Mouse (Mus musculus) adrenal gland, adult (tissue): ENCODE data around the gene Foxl1.

ENCODE experiments used
- DNase-seq, 2 experiments: peaks; one replicate each; pipeline ENCODE4 v3.0.0; 2022 to 2023; ENCODE audit warnings: low spot score in 1 of 2; ENCODE audit not compliant: inconsistent age in 2 of 2

Gene Foxl1

DNA sequence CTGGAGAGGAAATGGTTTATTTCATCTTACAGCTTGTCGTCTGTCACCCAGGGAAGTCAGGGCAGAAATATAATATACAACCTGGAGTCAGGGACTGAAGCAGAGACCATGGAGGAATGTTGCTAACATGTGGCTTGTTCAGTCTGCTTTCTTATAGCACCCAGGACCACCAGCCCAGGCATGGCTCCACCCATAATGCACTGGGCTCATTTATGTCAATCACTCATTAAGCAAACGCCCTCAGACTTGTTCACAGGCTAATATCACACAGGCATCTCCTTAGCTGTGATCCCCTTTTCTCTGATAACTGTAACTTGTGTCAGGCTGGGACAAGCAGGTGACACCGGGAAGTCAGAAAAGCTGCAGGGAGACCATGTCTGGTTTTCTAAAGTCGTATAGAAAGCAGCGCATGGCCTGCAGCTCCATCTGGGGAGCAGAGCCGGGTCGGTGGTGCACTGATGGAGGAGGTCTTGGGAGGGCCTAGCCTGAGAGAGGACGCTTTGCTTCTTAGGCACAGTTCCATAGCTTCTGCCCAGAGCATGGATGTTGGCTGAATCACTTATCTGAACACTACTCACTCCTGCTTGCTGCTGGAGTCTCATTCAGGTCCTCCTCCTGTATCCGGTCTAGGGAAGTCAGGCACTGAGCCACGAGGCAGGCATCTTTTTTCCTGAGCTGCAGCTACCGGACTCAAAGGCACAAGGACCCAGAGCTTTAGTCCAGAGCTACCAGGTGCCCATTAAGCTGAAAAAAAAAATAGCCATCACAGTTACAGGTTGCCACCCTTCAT, 35.4 kb downstream of the Foxl1 start:
- DNase-seq: peak in 1 of 2 experiments; percentile 43

DNA sequence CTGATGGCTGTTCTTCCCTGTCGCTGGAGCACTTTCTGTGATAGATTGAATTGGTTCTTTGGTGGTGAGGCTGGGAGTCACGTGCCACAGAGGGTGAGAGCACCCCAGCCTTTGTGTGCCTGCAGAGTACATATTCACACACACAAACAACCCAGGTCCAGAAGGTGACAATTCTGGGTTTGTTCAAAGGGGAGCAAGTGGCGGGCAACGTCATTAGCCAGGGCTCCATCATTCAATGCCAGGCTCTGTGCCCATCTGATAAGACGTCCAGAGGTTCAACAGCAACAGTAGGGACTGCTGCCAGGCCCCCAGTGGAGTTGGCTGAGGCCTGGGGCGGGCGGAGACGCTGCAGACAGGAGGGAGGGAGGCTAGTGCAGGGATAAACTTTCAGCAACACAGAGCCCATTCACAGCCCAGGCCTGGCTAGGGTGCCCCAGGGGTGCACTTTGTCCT, 36.3 kb downstream of the Foxl1 start:
- peak; percentile 73 to 88 for DNase-seq

DNA sequence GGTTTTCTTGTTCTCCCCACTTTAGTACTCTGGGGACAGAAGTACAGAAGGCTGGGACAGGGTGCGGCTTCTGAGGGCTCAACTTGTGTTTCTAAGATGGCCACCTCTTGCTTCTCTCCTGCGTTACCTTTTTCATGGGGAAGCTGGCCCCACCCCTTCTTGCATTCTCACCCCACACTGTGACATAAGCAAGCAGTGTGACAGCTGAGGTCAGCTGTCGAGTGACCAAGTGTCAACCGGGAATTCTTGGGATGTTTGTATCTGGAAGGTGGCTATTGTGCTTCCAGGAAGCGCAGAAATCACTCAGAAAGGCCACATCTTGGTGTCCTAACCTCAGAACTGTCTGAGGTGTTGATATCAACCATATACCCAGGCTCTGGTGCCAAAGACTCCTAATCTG, 40.3 kb downstream of the Foxl1 start:
- no peak for DNase-seq

DNA sequence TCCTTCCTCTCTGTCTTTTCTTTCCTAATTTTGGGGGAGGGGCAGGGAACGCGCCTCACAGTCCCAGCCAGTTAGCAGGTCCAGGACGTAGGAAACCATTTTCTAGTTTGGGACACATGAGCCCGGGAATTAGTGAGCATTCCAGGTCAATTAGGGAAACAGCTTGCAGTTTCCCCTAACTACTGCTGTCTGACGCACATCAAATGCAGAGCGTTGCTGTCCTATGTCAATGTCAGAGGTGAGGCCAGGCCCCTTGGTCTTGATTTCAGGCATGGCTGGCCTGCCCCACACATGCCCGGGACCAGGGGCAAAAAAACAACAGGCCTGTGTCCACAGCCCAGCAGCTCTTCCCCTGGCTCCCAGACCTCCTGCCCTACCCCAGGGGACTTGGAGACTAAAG, 42.4 kb downstream of the Foxl1 start:
- no peak for DNase-seq

DNA sequence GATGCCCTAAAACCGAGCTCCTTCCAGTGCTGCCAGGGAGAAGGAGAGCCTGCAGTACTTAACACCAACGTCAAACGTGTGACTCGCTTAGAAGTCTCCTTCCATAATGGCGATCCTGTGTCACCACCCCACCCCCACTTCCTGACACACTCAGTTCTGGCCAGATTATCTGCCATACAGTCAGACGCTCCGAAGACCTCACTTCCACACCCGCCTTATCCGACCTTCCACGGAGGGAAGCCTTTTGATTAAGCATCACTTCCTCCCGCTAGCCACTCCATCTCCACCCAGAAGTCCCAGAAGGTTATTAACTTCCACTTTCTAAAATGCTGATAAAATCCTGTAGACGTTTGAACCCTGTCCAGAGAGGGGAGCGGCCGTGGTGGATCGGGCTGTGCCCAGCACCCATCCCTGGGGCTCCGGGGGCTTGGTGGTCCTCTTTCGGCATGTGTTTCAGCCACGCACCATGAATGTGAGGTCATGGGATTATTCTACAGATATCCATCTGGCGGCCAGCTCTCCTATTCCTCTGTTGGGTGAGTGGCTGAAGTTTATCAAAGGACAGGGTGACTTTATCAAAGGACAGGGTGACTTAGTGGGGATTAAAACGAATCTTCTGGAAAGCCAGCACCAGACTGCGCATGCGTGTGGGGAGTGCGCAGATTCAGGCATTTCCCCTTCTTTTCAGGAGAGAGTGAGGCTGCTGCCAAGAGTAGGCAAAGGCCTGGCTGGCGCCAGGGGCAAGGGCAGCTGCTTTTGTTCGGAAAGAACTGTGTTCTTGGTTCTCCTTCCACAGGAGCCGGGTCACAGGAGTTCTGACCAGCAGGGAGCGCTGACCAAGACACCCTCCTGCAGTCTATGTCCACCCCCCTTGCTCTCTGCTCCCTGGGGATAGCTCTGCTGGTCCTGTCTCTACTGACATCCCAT, 43.1 kb downstream of the Foxl1 start:
- DNase-seq: peak in 1 of 2 experiments; percentile 58

DNA sequence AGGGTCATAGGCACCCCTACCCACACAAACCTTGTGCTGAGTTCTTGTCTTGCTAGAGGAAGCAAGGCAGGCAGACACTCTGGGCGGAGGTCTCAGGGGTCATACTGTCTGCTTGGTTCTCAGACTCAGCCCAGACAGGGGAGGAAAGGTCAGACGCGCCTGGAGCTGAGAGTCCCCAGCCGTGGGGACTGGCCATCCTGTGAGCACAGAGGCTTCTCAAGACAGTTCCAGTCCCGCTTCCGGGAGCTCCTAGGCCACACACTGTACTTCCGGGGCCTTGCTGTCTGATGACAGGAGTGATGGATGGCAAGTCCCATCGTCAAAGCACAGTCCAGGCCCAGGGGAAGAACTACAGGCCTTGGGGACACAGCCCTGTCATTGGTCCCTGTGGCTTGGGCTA, 44.8 kb downstream of the Foxl1 start:
- no peak for DNase-seq

DNA sequence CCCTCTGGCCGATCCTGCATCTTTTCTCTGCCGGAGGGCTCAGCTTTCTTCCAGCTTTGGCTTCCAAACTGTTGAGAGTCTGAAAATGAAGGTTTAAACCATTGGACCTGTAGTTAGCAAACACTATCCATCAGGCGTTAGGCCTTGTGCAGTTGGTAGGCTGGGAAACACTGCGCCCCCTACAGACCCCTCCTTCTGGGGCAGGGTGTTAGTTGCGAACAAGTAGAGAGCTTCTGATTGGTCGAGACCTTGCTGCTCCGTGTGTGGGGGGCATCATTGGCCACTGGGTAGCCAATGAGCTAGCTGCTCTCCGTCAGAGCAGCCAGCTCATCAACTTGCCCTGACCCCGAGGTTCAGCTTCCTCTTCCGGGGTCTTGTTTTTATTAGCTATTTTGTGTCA, 46.4 kb downstream of the Foxl1 start:
- no peak for DNase-seq

DNA sequence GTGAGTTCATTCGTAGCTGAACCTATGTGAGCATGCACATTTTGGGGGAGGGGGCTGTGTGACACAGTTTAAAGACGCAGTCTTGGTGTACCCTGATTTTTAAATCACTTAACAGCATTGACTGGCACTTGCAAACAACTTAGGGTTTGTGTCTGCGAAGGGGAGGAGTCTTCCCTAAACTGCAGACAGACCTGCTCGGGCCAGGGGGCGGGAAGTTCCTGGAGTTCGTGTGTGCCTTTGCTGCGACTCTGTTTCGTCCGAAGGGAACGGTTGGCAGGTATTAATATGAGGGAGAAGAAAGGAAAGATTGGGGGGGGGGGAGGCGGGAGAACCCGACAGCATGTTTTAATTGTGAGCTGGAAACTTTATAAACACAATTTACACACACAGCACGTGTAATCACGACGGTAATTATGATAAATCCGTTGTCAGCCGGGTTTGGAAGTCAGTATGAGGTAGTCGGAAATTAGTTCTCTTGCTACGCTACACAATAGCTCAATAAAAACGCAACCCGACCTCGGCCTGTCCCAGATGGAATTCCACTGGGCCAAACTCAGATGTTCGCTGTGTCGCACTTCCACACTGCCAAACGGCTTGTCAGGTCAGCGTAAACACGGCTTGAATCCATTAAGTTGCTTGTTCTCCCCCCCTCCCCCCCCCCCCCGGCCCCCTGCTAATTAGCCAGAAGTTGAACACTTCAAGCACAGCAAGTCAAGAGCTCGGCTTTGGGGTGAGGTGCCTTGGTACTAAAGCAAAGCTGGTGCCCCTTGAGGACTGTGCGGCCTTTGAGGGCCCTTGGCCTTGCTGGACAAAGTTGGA, 47.2 kb downstream of the Foxl1 start:
- DNase-seq: no peak

DNA sequence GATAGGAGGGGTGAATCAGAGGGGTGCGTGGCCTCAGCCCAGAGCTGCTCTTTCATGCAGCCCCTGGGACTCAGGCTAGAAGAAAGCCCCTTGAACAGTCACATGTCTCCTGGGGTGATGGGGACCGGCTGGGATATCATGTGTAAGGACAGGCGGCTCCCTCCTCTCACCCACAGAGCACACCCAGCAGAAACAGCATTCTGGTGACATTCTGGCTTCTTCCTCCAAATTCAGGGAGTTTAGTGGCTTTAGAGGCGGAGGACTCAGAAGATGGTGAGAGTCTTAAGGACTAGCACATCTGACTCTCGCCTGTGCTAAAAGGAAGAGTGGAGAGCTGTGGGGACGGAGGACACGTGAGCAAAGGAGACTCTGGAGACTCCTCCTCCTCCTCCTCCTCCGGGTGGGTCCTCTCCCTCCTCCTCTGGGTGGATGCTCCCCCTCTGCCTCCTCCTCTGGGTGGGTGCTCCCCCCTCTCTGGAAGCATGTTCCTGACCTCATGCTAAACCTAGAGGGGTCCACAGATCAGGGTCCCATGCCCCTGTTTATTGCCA, 47.9 kb downstream of the Foxl1 start:
- no peak for DNase-seq

DNA sequence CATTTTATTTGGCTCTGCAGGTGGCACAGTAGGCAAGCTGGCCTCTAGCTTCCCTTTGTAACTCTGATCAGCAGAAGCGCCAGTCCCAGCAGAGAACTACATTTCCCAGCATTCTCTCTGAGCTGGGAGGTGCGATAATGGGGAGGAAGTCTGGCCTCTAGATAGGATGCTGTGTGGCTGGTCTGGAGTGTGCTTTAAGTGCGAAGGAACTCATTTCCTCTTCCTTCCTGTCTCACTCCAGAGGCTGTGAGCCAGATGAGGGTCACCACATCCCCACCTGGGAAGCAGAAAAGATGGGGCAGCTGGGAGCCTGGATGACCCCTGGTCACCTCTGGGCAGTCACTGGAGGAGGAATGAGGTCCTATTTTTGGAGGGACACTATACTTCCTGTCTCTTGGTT, 48.6 kb downstream of the Foxl1 start:
- DNase-seq: no peak
